Mouse (Mus musculus) retina, postnatal 7 days (tissue): ENCODE results near the gene Nhlrc3.

Experiments
- DNase-seq: peaks from one replicate; pipeline ENCODE4 v3.0.0-alpha.2; 2012; ENCODE audit warnings: low read depth, low spot score

The Nhlrc3 gene

GRCm38 (mm10) chr3:53454561-53454960 is 8.6 kb downstream of the Nhlrc3 start:
- DNase-seq: no peak

GRCm38 (mm10) chr3:53454005-53454404 is 9.1 kb downstream of the Nhlrc3 start:
- no peak for DNase-seq

- DNase-seq: no peak
These were observed 9.8 kb downstream of the Nhlrc3 start for GRCm38 (mm10) chr3:53453346-53453745.

DNA sequence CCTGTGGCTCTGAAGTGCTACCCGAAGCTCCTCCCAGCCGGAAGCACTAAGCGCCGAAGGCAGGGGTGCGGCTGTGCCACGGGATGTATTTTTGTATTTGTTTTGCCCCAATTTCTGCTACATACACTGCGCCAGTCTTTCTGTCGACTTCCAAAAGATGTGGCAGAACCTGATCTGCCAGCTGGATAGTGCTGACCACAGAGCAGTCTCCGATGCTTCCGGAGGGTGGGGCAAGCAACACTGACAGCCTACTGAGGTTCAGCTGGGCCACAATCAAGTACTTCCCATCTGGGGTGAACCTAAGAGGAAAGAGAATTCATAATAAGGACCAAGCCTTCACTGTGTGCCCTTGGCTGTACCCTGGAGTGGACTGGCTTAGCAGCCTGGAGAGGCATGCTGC is 10.8 kb downstream of the Nhlrc3 start:
- DNase-seq: no peak

GRCm38 (mm10) chr3:53450666-53451065 is 12.5 kb downstream of the Nhlrc3 start:
- DNase-seq: no peak

GRCm38 (mm10) chr3:53448208-53448607 is 14.9 kb downstream of the Nhlrc3 start:
- DNase-seq: peak; percentile 77

DNA sequence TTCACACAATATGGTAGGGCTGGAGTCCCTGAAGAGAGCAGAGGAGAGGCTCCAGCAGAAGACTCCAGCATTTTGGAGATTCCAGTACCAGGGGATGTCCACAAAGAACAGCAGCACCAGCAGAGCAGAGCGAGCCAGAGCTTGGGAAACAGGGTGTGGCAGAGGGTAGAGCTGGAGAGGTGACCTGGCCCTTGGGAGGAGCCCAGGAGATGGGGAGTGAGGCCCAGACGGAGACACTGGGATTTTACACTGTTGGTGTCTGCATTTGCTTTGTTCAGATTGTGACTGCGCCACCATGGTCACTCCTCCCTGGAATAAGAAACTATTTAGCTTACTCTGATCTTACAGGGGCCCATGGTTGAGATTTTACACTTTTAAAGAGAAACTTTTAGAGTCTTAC is 16.3 kb downstream of the Nhlrc3 start:
- no peak for DNase-seq

GRCm38 (mm10) chr3:53445540-53445939 is 17.6 kb downstream of the Nhlrc3 start:
- no peak for DNase-seq

DNA sequence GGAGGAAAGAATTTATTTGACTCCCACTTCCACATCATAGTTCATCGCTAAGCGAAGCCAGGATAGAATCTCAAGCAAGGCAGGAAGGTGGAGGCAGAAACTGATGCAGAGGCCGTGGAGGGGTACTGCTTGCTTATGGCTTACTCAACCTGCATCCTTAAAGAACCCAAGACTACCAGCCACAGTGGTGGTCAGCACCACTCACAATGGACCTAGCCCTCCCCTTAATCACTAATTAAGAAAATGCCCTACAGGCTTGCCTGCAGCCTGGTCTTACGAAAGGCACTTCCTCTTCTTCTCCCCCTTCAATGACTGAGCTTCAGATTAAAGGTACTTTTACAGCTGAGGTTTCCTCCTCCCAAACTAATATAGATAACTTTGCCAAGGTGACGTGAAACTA is 26.6 kb downstream of the Nhlrc3 start:
- no peak for DNase-seq

DNA sequence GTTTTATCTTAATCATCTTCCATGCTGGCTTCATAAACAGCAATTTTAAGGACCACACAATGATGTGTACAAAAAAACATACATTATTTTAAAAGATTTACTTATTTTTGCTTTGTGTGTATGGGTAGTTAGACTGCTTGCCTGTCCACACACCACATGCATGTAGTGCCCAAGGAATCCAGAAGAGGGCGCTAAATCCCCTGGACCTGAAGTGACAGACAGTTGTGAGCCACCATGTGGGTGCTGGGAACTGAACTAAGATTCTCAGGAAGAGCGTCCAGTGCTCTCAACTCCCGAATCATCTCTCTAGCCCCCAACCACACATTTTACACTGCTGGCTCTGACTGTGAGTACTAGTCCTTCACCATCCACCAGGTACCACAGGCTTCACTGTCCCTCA is 28.5 kb downstream of the Nhlrc3 start:
- DNase-seq: no peak

GRCm38 (mm10) chr3:53423576-53423975 is 39.6 kb downstream of the Nhlrc3 start:
- no peak for DNase-seq

DNA sequence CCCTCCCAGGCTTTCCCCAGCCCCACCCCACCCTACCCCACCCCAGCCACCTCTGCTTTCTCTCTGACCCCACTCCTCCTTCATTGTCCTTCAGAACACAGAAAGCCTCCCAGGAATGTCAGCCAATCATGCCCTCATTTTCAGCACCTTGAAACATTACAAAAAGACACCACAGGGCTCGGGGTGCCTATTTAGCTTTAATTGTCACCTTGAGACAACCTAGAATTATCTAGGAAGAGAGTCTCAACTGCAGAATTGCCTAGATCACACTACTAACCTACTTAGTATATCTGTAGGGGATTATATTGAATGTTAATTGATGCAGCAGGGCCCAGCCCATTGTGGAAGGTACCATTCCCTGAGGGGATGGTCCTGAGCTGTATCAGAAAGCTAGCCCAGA is 40.4 kb downstream of the Nhlrc3 start:
- DNase-seq: no peak

DNA sequence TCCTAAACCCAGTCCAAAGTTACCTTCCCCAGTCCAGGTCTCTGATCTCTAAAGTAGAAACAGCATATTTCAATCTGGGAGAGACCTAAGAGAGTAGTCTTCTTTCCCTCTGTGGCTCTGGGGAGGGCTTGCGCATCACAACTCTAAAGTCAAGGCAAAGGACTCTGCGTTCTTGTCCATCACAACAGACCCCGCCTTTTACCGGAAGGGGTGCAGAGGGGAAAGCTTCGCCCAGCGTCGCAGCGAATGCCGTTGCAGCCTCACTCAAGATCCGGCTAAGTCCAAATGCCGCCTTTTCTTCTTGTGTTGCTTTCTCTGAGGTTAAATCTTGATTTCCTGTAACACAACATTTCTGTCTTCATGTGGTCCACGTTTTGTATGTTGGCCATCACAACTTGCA is 41.5 kb downstream of the Nhlrc3 start:
- DNase-seq: no peak

- no peak for DNase-seq
These were observed 45.4 kb downstream of the Nhlrc3 start for GRCm38 (mm10) chr3:53417701-53418100.

DNA sequence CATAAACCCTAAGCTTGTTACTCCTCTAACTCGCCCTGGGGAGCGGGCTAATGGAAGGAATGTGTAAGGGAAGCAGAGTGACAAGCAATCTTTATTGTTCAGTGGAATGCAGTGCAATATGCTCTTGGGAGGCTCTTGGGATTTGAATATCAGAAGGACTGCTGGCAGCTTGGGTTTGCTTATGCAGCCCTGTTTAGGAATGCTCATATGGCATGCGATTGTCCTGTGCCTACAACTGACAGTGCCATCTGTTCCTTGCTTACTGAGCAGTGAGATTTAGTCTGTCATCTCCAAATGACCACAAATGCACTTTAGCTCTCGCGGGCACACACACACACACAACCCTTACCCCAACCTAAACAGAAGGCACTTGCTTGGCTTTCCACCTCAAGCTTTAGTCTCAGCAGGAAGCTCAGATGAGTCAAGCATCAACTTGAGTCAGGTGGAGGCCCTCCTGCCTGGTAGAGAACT is 47.1 kb downstream of the Nhlrc3 start:
- DNase-seq: no peak

DNA sequence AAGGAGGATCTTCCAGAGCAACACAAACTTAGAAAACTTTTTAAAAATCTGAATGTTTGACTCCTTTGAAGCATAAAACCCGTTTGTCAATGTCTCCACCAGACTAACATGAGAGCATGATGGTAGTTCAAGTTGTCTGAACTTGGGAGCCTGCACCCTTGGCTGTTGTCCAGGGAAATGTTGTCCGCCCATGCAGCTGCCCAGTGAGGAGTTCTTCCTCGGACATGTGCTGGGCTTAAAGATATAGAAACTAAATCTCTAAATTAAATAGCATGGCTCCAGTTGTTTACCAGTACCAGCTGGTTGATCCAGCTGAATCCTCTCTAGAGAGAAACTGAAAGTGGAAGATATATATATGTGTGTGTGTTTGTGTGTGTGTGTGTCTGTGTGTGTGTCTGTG is 49.2 kb downstream of the Nhlrc3 start:
- no peak for DNase-seq

- no peak for DNase-seq
These were observed 49.7 kb downstream of the Nhlrc3 start for GRCm38 (mm10) chr3:53413465-53413864.

DNA sequence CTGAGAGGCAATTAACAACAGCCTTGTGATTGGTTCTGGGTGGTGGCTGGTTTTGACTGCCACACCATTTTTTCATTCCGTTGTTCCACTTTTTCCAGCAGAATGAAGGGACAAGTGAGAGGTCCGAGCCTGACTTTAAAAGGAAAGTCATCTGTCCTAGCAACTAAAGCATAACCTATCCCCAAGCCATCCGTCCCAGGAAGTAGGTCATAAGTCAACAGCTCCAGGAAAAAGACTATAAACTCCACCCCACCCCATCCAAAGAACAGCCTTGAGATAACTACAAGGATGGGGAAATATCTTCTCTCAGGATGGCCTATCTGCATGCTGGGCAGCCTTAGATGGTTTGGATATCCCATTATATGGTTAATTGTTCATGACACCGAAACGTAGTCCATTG is 50.9 kb downstream of the Nhlrc3 start:
- DNase-seq: no peak

DNA sequence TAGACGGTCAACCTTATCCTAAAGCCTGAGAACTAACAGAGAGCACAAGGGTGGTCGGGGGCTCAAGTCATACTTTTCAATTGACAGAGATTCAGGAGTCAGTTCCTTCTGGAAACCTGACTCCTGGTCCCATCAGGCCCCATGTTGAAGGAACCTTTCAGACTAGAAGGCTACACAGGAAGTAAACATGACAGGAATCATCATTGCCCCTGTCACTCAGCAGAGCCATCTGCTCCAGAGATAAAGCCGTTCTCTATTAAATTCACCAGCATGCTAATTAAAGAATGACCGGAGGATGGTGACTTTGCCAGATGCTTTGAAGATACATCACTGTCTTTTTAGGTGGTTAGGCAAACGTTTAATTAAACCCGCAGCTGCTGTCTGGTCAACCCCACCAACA is 53.1 kb downstream of the Nhlrc3 start:
- DNase-seq: no peak

- no peak for DNase-seq
These were observed 56.0 kb downstream of the Nhlrc3 start for GRCm38 (mm10) chr3:53407145-53407544.
